Mouse (Mus musculus): ENCODE data around the gene Ttc21a. TPM values are rescaled to one million over a fixed set of nuclear protein-coding genes. Genes with fewer than 3 reads are reported as not detected.
"Not testable (repeated sequence)": the region's sequence is repeated elsewhere in the genome, so short reads cannot be mapped to it uniquely, and the experiment has no call there.

Ttc21a gene
- polyA plus RNA-seq, 1 experiment from 2014 or later = 0.36 TPM

- Histone ChIP-seq H3K4me2 (no peak overlapping the region), H3K4me1 (replicated peaks) (peaks cover 12% of the 10 kb centered on the region; the same call in 1 of the 2 replicates), H3K27me3 (peaks cover 15% of the 10 kb centered on the region), H3K9me3 (no peaks in the 10 kb centered on the region), H3K9ac (no peak overlapping the region), H3K27ac (replicated peaks) (no peak overlapping the region), H3K36me3 (no peaks in the 10 kb centered on the region), H3K4me3 (no peak overlapping the region)
- 98% methylated on average over 3 of the region's 3 CpGs for WGBS
- ATAC-seq (ENCODE audit: low read depth) = no peak
Observed at GRCm38 (mm10) chr9:120009871-120010270, 72.5 kb downstream of the Ttc21a start.

DNA sequence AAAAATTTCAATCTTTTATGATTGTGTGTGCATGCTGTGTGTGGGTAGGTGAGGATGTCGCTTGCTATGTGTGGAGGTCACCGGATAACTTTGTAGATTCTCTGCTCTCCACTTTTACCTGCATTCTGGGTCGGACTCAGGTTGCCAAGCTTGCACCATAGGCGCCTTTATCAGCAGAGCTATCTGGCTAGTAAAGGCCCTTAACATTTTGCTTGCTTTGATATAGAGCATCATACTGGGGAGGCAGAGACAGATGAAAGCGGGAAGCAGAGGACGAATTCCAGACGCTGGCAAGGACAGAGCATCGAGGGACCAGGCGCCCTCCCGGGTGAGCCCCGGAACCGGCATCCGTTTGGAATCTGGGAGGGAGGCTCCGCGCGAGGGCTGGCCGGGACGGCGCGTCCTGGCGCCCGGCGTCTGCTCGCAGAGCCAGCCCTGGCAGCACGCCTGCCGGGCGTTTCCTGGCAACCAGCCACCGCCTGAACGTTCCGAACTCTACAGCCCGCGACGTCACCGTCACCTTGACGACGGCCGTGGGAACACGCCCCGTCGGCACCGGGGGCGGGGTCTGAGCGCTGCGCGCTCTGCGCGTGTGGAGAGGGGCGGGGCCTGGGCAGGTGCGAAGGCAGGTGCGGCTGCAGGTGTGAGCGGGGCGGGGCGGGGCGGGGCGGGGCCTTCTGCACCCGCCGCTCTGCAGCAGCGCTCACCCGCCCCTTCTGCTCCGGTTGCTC lies 73.5 kb downstream of the Ttc21a start:
- H3K27me3 ChIP-seq = peaks cover 15% of the 10 kb centered on the region
- H3K36me3 ChIP-seq = no peaks in the 10 kb centered on the region
- peak overlapping the region; percentile 74 for H3K4me2 ChIP-seq
- H3K4me3 ChIP-seq = peak overlapping the region; percentile 45
- no peaks in the 10 kb centered on the region for H3K9me3 ChIP-seq
- peak; percentile 95 for ATAC-seq (ENCODE audit: low read depth)
- peak overlapping the region; percentile 85 for H3K27ac ChIP-seq (replicated peaks)
- H3K9ac ChIP-seq = peak overlapping the region; percentile 72
- peaks cover 12% of the 10 kb centered on the region; the same call in 1 of the 2 replicates for H3K4me1 ChIP-seq (replicated peaks)
- WGBS = 2% methylated on average over 53 of the region's 60 CpGs

DNA sequence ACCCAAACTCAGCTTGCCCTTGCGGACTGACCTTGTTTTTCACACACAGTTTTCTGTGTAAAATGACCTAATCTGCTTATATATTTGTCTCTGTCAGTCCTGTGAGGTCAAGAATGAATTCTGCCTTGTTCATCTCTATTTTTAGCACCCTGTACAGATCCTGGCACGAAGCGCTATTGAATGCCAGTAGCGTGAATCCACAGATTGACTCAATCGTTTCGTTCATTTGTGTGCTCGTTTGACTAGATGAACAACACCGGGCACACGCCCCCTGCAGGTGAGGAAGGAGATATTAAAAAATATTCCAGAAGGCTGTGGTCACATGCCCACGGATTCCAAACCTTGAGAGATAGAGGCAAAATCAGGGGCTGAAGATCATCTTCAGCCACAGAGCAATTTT lies 74.1 kb downstream of the Ttc21a start:
- peaks cover 12% of the 10 kb centered on the region; the same call in 1 of the 2 replicates for H3K4me1 ChIP-seq (replicated peaks)
- peak; percentile 69 for ATAC-seq (ENCODE audit: low read depth)
- H3K9me3 ChIP-seq = no peaks in the 10 kb centered on the region
- WGBS = 2% methylated on average over 10 of the region's 10 CpGs
- H3K4me3 ChIP-seq = peak overlapping the region; percentile 45
- H3K36me3 ChIP-seq = no peaks in the 10 kb centered on the region
- H3K9ac ChIP-seq = peak overlapping the region; percentile 72
- peak overlapping the region; percentile 74 for H3K4me2 ChIP-seq
- peak overlapping the region; percentile 85 for H3K27ac ChIP-seq (replicated peaks)
- H3K27me3 ChIP-seq = peaks cover 15% of the 10 kb centered on the region

- 85% methylated on average over 6 of the region's 6 CpGs for WGBS
- not testable (repeated sequence) for H3K9me3 ChIP-seq; H3K27ac ChIP-seq (replicated peaks); H3K9ac ChIP-seq; H3K4me3 ChIP-seq; H3K4me2 ChIP-seq; ATAC-seq (ENCODE audit: low read depth); H3K36me3 ChIP-seq
- H3K4me1 ChIP-seq (replicated peaks) = peaks cover 12% of the 10 kb centered on the region; the same call in 1 of the 2 replicates
- H3K27me3 ChIP-seq = peaks cover 15% of the 10 kb centered on the region
Observed at GRCm38 (mm10) chr9:120012161-120012560, 74.8 kb downstream of the Ttc21a start.

DNA sequence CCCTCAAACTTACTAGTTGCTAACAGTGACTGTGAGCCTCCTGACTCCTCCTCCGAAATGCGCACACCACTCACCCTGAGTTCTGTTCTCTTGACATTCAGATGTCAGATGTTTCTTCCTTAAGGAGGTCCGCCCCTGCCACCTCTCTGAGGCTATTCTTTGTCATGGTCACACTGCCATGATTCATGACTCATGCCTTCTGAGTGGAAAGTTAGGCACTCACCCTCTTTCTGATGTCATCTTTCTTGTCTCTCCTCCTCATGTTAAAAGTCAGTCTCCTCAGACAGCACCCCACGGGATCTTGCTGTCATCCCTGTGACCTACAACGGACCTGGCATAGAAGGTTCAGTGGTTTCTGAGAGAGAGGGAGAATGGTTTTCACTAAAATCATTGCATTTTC lies 75.4 kb downstream of the Ttc21a start:
- Histone ChIP-seq H3K4me2 (no peak overlapping the region), H3K9ac (no peak overlapping the region), H3K4me1 (replicated peaks) (peaks cover 12% of the 10 kb centered on the region; the same call in 1 of the 2 replicates), H3K9me3 (no peaks in the 10 kb centered on the region), H3K27ac (replicated peaks) (no peak overlapping the region), H3K36me3 (no peaks in the 10 kb centered on the region), H3K27me3 (peaks cover 15% of the 10 kb centered on the region), H3K4me3 (no peak overlapping the region)
- 88% methylated on average over 5 of the region's 5 CpGs for WGBS
- no peak for ATAC-seq (ENCODE audit: low read depth)

GRCm38 (mm10) chr9:120013251-120013820 lies 75.9 kb downstream of the Ttc21a start:
- no peak overlapping the region for H3K9ac ChIP-seq
- no peaks in the 10 kb centered on the region for H3K9me3 ChIP-seq
- H3K4me2 ChIP-seq = no peak overlapping the region
- no peak overlapping the region for H3K27ac ChIP-seq (replicated peaks)
- ATAC-seq (ENCODE audit: low read depth) = no peak
- H3K27me3 ChIP-seq = peaks cover 15% of the 10 kb centered on the region
- H3K36me3 ChIP-seq = no peaks in the 10 kb centered on the region
- WGBS = 73% methylated on average over 11 of the region's 11 CpGs
- peaks cover 12% of the 10 kb centered on the region; the same call in 1 of the 2 replicates for H3K4me1 ChIP-seq (replicated peaks)
- H3K4me3 ChIP-seq = no peak overlapping the region

- Histone ChIP-seq H3K27me3 (peaks cover 15% of the 10 kb centered on the region), H3K36me3 (no peaks in the 10 kb centered on the region), H3K4me3 (no peak overlapping the region), H3K27ac (replicated peaks) (no peak overlapping the region), H3K9ac (no peak overlapping the region), H3K9me3 (no peaks in the 10 kb centered on the region), H3K4me2 (no peak overlapping the region), H3K4me1 (replicated peaks) (peaks cover 12% of the 10 kb centered on the region; the same call in 1 of the 2 replicates)
- no peak for ATAC-seq (ENCODE audit: low read depth)
- 62% methylated on average over 6 of the region's 6 CpGs for WGBS
Observed at GRCm38 (mm10) chr9:120014828-120015227, 77.4 kb downstream of the Ttc21a start.

GRCm38 (mm10) chr9:120016956-120017355 lies 79.5 kb downstream of the Ttc21a start:
- 70% methylated on average over 10 of the region's 10 CpGs for WGBS
- Histone ChIP-seq H3K36me3 (no peaks in the 10 kb centered on the region), H3K27me3 (peaks cover 15% of the 10 kb centered on the region), H3K4me1 (replicated peaks) (no peaks in the 10 kb centered on the region), H3K27ac (replicated peaks) (no peak overlapping the region), H3K9me3 (no peaks in the 10 kb centered on the region), H3K4me3 (no peak overlapping the region), H3K9ac (no peak overlapping the region), H3K4me2 (no peak overlapping the region)
- no peak for ATAC-seq (ENCODE audit: low read depth)

Other genes with a start within 250 kb of the Ttc21a start
- gene Scn10a, start 218.3 kb upstream of the Ttc21a start, polyA plus RNA-seq (2015; fragmentation: Nextera tagmentation; extraction: Ambion mirVana) = 8.6 and 12.3 TPM in 2 replicates
- 0.22 and 0.35 TPM in 2 replicates for gene Scn11a, start 112.2 kb upstream of the Ttc21a start, polyA plus RNA-seq (2015; fragmentation: Nextera tagmentation; extraction: Ambion mirVana)
- 56.6 and 63.6 TPM in 2 replicates for gene Wdr48, start 42.7 kb upstream of the Ttc21a start, polyA plus RNA-seq (2015; fragmentation: Nextera tagmentation; extraction: Ambion mirVana)
- gene Gorasp1, start within 50 bp of the Ttc21a start, polyA plus RNA-seq (2015; fragmentation: Nextera tagmentation; extraction: Ambion mirVana) = 20.9 and 22.9 TPM in 2 replicates
- 1.0 and 1.8 TPM in 2 replicates for gene Csrnp1, start 47.1 kb downstream of the Ttc21a start, polyA plus RNA-seq (2015; fragmentation: Nextera tagmentation; extraction: Ambion mirVana)
- gene Xirp1, start 86.0 kb downstream of the Ttc21a start, polyA plus RNA-seq (2015; fragmentation: Nextera tagmentation; extraction: Ambion mirVana) = 0.06 and 0.17 TPM in 2 replicates
- 11.4 and 11.9 TPM in 2 replicates for gene Cx3cr1, start 132.3 kb downstream of the Ttc21a start, polyA plus RNA-seq (2015; fragmentation: Nextera tagmentation; extraction: Ambion mirVana)
- gene Ccr8, start 154.5 kb downstream of the Ttc21a start, polyA plus RNA-seq (2015; fragmentation: Nextera tagmentation; extraction: Ambion mirVana) = not detected in 2 replicates
- 37.5 and 38.9 TPM in 2 replicates for gene Slc25a38, start 172.8 kb downstream of the Ttc21a start, polyA plus RNA-seq (2015; fragmentation: Nextera tagmentation; extraction: Ambion mirVana)
- gene Rpsa, start 190.1 kb downstream of the Ttc21a start, polyA plus RNA-seq (2015; fragmentation: Nextera tagmentation; extraction: Ambion mirVana) = 806 and 866 TPM in 2 replicates
- gene Mobp, start 212.1 kb downstream of the Ttc21a start, polyA plus RNA-seq (2015; fragmentation: Nextera tagmentation; extraction: Ambion mirVana) = 0.10 and 0.11 TPM in 2 replicates

Data from neural tube, embryonic 13.5 days (tissue).